Mouse (Mus musculus): Measurements from ENCODE around the gene Kdm6b. TPM values are rescaled to one million over a fixed set of nuclear protein-coding genes. Genes with fewer than 3 reads are reported as not detected.

Gene Kdm6b
- polyA plus RNA-seq, 1 experiment from 2014 or later = 26.5 TPM

DNA sequence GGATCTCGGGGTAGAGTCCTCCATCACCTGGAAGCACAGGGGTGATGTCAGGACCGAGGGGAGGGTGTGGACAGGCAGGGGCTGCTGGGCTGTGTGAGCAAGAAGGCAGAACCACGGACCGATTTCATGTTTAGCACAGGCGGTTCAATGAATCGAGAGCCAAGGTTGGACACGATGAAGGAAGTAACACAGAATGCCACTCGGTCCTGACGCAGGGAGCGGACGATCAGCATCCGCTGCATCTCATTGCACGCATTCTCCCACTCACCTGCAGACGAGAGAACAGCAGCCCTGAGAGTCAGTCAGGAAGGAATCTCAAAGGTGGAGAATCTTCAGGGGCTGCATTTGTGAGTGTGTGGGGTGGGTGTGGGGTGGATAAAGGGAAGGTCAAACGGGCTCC is 17.2 kb upstream of the Kdm6b start:
- 87% methylated on average over 15 of the region's 15 CpGs for WGBS
- ATAC-seq (ENCODE audit: insufficient read depth, low FRiP score, low read depth) = no peak
- Histone ChIP-seq H3K27me3 (replicated peaks) (no peaks in the 10 kb centered on the region), H3K9ac (no peak overlapping the region), H3K27ac (no peak overlapping the region), H3K36me3 (no peaks in the 10 kb centered on the region), H3K9me3 (no peaks in the 10 kb centered on the region), H3K4me2 (no peak overlapping the region), H3K4me1 (peaks cover 15% of the 10 kb centered on the region), H3K4me3 (replicated peaks) (no peak overlapping the region)

DNA sequence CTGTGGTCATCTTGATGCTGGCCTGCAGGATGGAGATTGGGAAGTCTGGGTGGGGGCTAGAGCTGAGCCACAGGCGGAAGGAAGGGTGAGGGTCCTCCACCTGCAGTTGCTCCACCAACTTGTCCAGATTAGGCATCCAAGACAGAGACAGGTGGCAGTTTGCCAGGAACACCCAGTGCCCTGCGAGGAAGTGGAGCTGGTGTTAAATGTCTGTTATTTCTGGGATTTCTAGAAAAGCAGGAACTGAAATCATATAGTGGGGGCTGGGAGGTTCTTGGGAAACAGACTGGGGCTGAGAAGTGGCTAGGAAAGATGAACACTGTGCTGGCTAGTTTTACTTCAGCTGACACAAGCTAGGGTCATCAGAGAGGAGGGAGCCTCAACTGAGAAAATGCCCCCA is 15.8 kb upstream of the Kdm6b start:
- no peak for ATAC-seq (ENCODE audit: insufficient read depth, low FRiP score, low read depth)
- WGBS = 18% methylated on average over 2 of the region's 2 CpGs
- Histone ChIP-seq H3K9ac (no peak overlapping the region), H3K4me1 (peaks cover 15% of the 10 kb centered on the region), H3K27ac (no peak overlapping the region), H3K27me3 (replicated peaks) (no peaks in the 10 kb centered on the region), H3K4me3 (replicated peaks) (no peak overlapping the region), H3K9me3 (no peaks in the 10 kb centered on the region), H3K4me2 (no peak overlapping the region), H3K36me3 (no peaks in the 10 kb centered on the region)

DNA sequence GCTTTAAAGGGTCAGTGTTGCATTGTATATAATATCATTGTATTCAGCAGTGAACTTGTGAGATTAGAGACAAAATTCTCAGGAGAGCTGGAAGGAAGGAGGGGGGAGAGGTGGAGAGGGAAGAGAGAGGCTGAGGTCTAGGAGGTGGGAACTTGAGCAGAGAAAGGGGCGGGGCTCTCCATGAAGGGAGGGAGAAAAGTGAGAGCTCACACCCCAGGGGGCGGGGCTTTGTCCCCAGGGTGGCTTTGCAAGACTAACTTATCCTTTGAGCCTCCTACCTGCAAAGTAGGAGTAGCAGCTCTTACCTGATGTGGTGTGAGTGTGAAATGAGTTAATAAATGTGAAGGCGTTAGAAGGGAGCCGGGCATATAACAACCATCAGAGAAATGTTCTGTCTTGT is 15.3 kb upstream of the Kdm6b start:
- ATAC-seq (ENCODE audit: insufficient read depth, low FRiP score, low read depth) = peak; percentile 48; the same call in 1 of the 2 replicates
- Histone ChIP-seq H3K9me3 (no peaks in the 10 kb centered on the region), H3K36me3 (no peaks in the 10 kb centered on the region), H3K27me3 (replicated peaks) (no peaks in the 10 kb centered on the region), H3K9ac (no peak overlapping the region), H3K4me1 (peaks cover 15% of the 10 kb centered on the region), H3K4me2 (peak overlapping the region; percentile 11; the same call in 1 of the 2 replicates), H3K4me3 (replicated peaks) (no peak overlapping the region), H3K27ac (no peak overlapping the region)
- 18% methylated on average over 4 of the region's 4 CpGs for WGBS

DNA sequence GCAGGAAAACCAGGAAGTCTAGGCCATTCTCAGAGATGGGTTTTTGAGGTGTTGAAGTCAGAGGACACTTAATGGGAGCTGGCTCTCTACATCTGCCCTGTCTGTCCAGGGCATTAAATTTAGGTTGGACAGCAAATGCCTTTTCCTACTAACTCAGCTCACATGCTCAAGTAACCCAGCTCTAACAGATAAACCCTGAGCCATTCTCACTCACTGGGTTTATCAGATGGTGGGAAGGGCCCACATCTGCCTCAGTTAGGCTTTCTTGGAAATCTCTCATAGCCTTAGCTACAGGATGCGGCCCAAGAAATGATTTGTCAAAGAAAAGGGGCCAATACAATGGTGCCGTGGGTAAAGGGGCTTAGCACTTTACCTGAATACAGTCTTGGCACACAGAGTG is 12.8 kb upstream of the Kdm6b start:
- Histone ChIP-seq H3K9me3 (no peaks in the 10 kb centered on the region), H3K36me3 (no peaks in the 10 kb centered on the region), H3K27me3 (replicated peaks) (peaks cover 5% of the 10 kb centered on the region; the same call in 1 of the 2 replicates), H3K9ac (no peak overlapping the region), H3K4me1 (peaks cover 12% of the 10 kb centered on the region), H3K4me2 (no peak overlapping the region), H3K27ac (no peak overlapping the region), H3K4me3 (replicated peaks) (no peak overlapping the region)
- WGBS = 79% methylated on average over 2 of the region's 2 CpGs
- no peak for ATAC-seq (ENCODE audit: insufficient read depth, low FRiP score, low read depth)

DNA sequence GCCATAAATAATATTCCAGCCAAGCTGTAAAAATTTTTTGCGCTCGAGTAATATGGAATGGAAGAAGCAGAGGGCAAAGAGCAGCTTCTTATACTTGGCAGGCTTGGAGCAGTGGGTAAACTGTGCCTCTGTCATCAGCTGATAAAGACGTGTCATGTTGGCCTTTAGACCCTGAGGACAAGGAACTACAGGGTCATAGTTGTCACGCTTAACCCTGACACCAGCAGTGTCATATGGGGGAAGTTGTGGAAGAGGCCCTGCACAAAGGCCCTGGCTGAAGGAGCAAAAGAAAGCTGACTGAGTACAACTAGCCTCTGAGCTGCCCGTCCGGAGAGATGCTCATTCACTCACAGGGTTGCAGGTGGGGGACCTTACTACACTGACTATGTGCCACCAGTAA is 10.4 kb upstream of the Kdm6b start:
- no peak overlapping the region for H3K4me2 ChIP-seq
- no peak for ATAC-seq (ENCODE audit: insufficient read depth, low FRiP score, low read depth)

GRCm38 (mm10) chr11:69422842-69423241 is 9.4 kb upstream of the Kdm6b start:
- ATAC-seq (ENCODE audit: insufficient read depth, low FRiP score, low read depth) = no peak
- Histone ChIP-seq H3K36me3 (no peaks in the 10 kb centered on the region), H3K9me3 (no peaks in the 10 kb centered on the region), H3K27me3 (replicated peaks) (peaks cover 10% of the 10 kb centered on the region; the same call in 1 of the 2 replicates), H3K27ac (no peak overlapping the region), H3K4me3 (replicated peaks) (no peak overlapping the region), H3K9ac (no peak overlapping the region), H3K4me1 (peaks cover 30% of the 10 kb centered on the region), H3K4me2 (no peak overlapping the region)
- 86% methylated on average over 10 of the region's 10 CpGs for WGBS

More for the DNA sequence above, 10.4 kb upstream of the Kdm6b start:
- Histone ChIP-seq H3K9me3 (no peaks in the 10 kb centered on the region), H3K27me3 (replicated peaks) (peaks cover 10% of the 10 kb centered on the region; the same call in 1 of the 2 replicates), H3K27ac (no peak overlapping the region), H3K9ac (no peak overlapping the region), H3K4me3 (replicated peaks) (no peak overlapping the region), H3K4me1 (peaks cover 26% of the 10 kb centered on the region), H3K36me3 (no peaks in the 10 kb centered on the region)
- 61% methylated on average over 6 of the region's 6 CpGs for WGBS

DNA sequence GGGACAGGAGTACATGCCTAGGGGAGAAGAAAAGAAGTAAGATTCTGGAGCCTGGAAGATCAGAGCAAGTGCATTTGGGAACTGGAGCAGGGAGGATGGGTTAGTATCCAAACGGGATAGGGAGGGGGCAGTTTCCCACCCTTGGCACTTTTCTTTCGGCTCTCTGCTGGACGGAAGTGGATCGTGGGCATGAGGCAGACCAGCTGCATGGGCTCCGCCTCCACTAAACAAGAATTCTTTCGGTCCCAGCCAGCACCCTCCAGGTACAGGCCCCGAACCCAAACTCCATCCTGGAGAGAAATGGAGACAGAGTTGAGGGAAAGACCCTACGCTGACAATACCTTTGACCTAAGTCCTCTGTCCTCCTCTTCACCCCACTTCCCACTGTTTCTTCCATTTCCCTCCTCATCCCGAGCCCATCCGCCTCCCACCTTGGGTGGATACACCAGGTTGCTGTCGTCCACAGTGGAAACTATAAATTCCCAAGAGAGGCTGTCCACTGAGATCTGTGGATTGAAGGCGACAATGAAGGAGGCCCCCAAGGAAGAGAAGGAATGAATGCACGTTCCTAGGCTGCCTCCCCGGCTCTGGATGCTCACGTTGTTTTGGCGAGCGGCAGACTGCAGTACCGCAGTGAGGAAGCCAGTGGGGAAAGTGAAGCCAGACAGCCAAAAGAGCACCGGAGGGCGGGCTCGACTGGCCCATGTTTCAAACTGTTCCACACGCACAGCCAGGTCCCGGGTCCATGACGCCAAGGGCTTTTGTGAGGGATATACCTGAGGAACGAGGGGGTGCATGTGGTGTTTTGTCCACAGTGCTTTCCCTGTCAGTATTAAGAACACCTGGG is 7.9 kb upstream of the Kdm6b start:
- H3K9me3 ChIP-seq = no peaks in the 10 kb centered on the region
- H3K9ac ChIP-seq = no peak overlapping the region
- peaks cover 40% of the 10 kb centered on the region for H3K4me1 ChIP-seq
- no peak overlapping the region for H3K4me3 ChIP-seq (replicated peaks)
- no peaks in the 10 kb centered on the region for H3K36me3 ChIP-seq
- 21% methylated on average over 25 of the region's 25 CpGs for WGBS
- peaks cover 10% of the 10 kb centered on the region; the same call in 1 of the 2 replicates for H3K27me3 ChIP-seq (replicated peaks)
- no peak for ATAC-seq (ENCODE audit: insufficient read depth, low FRiP score, low read depth)
- H3K27ac ChIP-seq = no peak overlapping the region
- peak overlapping the region; percentile 96; the same call in 1 of the 2 replicates for H3K4me2 ChIP-seq

- Histone ChIP-seq H3K4me3 (replicated peaks) (peak overlapping the region; percentile 68), H3K27me3 (replicated peaks) (peaks cover 10% of the 10 kb centered on the region; the same call in 1 of the 2 replicates), H3K9me3 (no peaks in the 10 kb centered on the region), H3K4me2 (peak overlapping the region; percentile 96), H3K27ac (no peak overlapping the region), H3K9ac (no peak overlapping the region), H3K36me3 (no peaks in the 10 kb centered on the region), H3K4me1 (peaks cover 40% of the 10 kb centered on the region)
- WGBS = 17% methylated on average over 10 of the region's 10 CpGs
- ATAC-seq (ENCODE audit: insufficient read depth, low FRiP score, low read depth) = no peak
These were observed 7.1 kb upstream of the Kdm6b start for GRCm38 (mm10) chr11:69420554-69421000.

DNA sequence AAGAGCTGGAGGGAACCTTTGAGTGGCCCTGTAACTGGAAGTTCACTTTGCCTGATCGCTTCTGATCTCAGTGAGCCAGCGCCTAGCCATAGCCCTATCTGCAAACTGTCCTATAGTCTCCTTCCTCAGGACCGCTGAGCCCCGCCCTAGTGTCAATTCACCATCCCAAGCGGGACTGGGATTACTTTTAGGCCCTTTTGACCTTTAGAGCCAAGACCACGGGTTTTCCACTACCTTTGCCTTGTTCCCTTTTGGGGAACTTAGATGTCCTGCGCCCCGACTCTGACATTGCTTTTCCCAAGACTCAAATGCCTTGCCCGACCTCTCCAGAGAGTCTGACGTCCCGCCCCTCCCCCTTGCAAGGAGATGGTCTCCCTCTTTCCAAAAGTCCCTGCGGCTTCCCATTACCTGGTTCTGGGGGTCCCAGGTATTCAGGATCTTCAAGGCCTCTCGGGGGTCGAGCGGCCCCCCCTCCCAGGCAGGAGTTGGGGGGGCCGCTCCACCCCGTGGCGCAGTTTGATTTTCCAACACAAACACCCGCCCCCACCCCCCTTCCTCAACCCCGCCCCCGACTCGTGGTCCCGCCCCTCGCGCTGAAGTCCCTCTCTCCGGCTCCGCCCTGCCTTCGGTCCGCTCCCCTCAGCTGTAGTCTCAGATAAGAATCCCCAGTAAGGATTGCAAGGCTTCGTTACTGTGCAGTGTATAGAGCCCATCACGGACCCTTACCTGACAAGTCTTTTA is 6.5 kb upstream of the Kdm6b start:
- H3K4me3 ChIP-seq (replicated peaks) = peak overlapping the region; percentile 68
- H3K9ac ChIP-seq = peak overlapping the region; percentile 13; the same call in 1 of the 2 replicates
- peaks cover 10% of the 10 kb centered on the region; the same call in 1 of the 2 replicates for H3K27me3 ChIP-seq (replicated peaks)
- peak overlapping the region; percentile 99 for H3K27ac ChIP-seq
- peaks cover 43% of the 10 kb centered on the region for H3K4me1 ChIP-seq
- H3K9me3 ChIP-seq = no peaks in the 10 kb centered on the region
- no peak for ATAC-seq (ENCODE audit: insufficient read depth, low FRiP score, low read depth)
- H3K4me2 ChIP-seq = peak overlapping the region; percentile 96
- WGBS = under 1% methylated on average over 28 of the region's 31 CpGs
- H3K36me3 ChIP-seq = no peaks in the 10 kb centered on the region

DNA sequence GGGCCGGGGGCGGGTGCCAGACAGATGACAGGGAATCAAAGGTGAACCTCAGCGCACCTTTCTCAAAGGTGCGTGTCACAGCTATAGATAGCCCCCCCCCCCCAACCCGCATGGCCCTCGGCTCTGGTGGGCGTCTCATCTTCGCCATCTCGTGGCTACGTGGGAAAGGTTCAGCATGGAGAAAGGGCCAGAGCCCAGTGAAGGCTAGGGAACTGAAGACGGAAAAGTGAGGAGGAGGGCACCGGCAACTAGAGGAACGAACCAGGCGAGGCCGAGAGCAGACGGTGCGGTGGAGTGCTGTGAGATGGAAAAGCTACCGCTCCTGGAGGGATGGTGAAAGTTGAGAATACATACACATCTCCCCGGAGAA is 6.0 kb upstream of the Kdm6b start:
- Histone ChIP-seq H3K36me3 (no peaks in the 10 kb centered on the region), H3K9me3 (no peaks in the 10 kb centered on the region), H3K9ac (peak overlapping the region; percentile 13; the same call in 1 of the 2 replicates), H3K4me3 (replicated peaks) (peak overlapping the region; percentile 68), H3K4me1 (peaks cover 48% of the 10 kb centered on the region), H3K27me3 (replicated peaks) (peaks cover 10% of the 10 kb centered on the region; the same call in 1 of the 2 replicates), H3K27ac (peak overlapping the region; percentile 99), H3K4me2 (peak overlapping the region; percentile 96)
- ATAC-seq (ENCODE audit: insufficient read depth, low FRiP score, low read depth) = no peak
- WGBS = under 1% methylated on average over 19 of the region's 19 CpGs

- Histone ChIP-seq H3K36me3 (no peaks in the 10 kb centered on the region), H3K9ac (peak overlapping the region; percentile 44), H3K9me3 (no peaks in the 10 kb centered on the region), H3K27me3 (replicated peaks) (peaks cover 10% of the 10 kb centered on the region; the same call in 1 of the 2 replicates), H3K4me3 (replicated peaks) (peak overlapping the region; percentile 68), H3K4me2 (peak overlapping the region; percentile 96), H3K27ac (peak overlapping the region; percentile 99), H3K4me1 (peaks cover 55% of the 10 kb centered on the region)
- WGBS = under 1% methylated on average over 45 of the region's 45 CpGs
- peak; percentile 90 for ATAC-seq (ENCODE audit: insufficient read depth, low FRiP score, low read depth)
These were observed 5.3 kb upstream of the Kdm6b start for GRCm38 (mm10) chr11:69418481-69419442.

Data from stomach, embryonic 15.5 days (tissue).